Mouse (Mus musculus) lung, postnatal 0 days (tissue): ENCODE data around the gene Banp.

Experiments used
- CTCF ChIP-seq: IDR thresholded peaks from 2 replicates; pipeline ENCODE4 v1.5.1; 2016; ENCODE audit warnings: antibody characterized with exemption, mild to moderate bottlenecking
- EP300 ChIP-seq: IDR thresholded peaks from 2 replicates; pipeline ENCODE4 v1.6.1; 2016; ENCODE audit warnings: antibody characterized with exemption, mild to moderate bottlenecking, control low read depth

DNA sequence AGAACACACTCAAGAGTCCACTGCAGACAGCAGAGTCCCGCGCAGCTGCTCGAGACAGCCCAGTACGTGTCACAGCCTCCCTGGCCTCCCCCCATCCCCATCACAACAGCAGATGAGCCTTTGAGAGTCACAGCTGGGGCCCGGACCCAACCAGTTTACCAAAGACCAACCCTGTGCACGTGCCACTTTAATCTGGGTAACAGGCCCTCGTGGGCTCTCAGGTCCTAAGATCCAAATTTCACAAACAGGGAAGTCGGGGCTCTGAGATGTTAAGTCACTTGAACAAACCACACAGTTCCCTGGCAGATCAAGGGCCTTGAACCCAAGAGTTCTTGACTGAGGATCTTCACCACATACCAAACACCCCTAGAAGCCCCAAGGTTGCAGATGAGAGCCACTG, 28.0 kb upstream of the Banp start:
- TF ChIP-seq CTCF (no peak), EP300 (peak; percentile 64)
